Mouse (Mus musculus) 3T3-L1 (cell line): ENCODE measurements at regions not wholly inside any gene's neighbourhood (a gene's known extent, or its start where the extent isn't known, plus 50 kb on each side); places are given as distances from the start of the nearest gene placed in this dataset.

Source experiments
- DNase-seq: peaks from one replicate; pipeline ENCODE4 v3.0.0-alpha.2; 2015; ENCODE audit warnings: low read depth, low spot score

DNA sequence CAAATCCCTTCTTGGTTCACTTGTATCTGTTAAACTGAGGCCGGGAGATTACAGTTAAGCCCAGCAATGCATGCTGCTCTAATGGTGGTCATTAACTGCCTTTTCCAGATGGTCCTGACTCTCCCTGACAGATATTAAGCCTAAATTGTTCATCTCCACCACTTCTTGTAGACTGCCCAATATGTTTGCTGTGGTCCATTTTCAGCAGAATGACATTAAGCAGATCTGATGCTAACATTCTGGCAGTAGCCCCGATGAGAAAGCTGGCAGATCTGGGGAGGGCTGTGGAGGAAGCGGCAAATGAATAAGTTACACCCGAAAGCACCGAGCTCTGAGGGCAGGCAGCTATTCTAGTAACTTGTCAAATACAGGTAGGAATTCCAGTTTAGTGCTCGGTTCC is 123.5 kb upstream of the Cdh6 start:
- DNase-seq, result no peak

DNA sequence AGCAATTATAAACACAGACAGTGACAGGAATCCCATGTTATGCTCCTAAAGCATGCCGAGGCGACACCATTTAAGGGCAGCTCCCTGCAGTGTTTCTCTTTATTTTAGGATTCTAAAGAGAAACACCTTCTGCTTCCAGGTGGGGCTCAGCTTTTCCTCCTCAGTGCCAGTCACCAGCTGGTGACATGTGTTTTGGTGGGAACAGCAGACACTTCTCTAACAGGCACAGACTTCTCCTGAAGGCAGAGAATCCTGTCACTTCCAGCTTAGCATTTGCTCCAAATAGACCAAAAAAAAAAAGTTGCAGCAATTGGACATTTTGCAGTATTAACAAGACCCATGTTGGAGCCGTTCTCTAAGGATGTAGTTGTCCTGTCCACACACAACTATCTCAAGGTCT is 115.6 kb upstream of the Cdh6 start:
- DNase-seq, result no peak

- DNase-seq, result no peak
Observed at GRCm38 (mm10) chr15:13287878-13288277, 114.4 kb upstream of the Cdh6 start.

- DNase-seq, result no peak
Observed at GRCm38 (mm10) chr15:13285355-13285754, 111.9 kb upstream of the Cdh6 start.

GRCm38 (mm10) chr15:13284219-13284618 is 110.7 kb upstream of the Cdh6 start:
- DNase-seq, result peak; percentile 51

DNA sequence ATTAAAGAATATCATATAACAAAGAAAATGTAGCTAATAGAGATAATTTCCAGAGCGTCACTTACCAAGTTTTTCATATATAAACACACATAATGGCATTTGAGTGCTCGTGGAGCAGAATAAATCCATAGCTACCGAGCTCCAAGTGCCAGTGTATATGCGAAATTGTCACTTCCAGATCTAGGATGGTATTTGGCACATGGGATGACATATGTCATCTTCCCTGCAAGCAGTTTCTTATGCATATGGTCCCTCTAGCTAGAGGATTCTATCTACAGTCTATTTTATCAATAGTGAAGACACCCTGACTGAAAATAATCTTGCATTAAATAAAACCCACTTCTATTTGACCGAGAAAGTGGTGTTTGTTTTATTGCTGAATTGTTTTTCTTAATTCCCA is 109.6 kb upstream of the Cdh6 start:
- DNase-seq, result no peak

DNA sequence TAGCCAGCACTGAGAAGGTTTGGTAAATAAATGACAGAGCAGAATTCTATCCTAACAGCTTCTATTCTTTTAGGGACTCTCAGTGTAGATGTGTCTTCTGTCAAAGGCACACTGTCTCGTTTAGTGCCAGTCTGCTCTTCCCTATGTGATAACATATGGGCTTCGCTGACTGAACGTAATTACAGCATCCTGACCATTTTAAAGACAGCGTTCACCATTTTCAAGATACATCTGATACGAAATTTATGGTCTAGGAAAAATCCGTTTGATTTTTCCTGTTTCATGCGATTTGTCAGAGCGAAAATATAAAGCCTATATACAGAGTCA is 103.4 kb upstream of the Cdh6 start:
- no peak for DNase-seq

DNA sequence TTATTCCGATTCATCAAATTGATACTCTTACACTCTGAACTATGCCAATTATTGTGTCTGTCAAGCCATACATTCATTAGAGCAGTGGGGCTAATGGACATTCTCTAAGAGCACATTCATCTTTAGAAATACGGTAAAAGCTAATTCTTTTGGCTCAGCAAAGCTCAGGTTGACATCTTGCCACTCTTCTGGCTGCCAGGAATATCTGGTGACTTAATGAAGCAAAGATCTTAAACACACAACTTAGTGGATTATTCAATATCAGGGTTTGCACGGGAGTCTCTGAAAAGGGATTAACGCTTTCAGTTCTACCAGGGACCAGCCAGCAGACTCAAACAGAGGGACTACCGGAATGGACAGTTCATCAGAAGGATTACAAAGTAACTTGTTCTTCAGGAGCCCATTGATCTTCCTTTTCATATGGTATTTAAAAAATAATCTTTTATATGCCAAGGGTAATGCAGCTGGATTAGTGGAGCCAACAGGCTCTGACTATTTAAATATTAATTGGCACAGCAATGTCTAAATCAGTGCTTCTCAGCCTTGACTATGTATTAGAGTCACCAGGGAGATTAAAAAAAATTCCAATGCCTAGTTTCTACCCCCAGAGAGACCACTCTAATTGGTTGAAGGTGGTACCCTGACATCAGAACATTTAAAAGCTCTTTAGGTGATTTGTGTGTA is 102.9 kb upstream of the Cdh6 start:
- DNase-seq, result no peak

DNA sequence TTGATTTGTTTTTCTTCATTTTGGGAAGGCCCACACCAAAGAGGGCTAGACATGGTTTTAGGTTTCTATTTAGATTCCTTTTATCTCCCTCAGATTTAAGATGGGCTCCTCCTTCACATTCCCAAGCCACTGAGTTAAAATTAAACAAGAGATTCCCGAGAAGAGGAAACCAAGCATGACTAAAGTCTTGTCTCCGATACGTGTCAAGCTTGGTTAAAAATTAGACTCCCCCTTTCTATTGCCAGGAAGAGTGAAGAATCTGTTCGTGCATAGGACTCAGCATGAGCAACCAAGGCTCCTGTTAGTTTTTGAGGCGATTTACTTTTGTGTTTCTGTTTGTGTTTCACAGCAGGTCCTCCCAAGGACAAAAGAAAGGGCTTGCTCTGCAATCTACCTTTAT is 101.9 kb upstream of the Cdh6 start:
- no peak for DNase-seq

- no peak for DNase-seq
Observed at GRCm38 (mm10) chr15:13274366-13275067, 101.0 kb upstream of the Cdh6 start.

DNA sequence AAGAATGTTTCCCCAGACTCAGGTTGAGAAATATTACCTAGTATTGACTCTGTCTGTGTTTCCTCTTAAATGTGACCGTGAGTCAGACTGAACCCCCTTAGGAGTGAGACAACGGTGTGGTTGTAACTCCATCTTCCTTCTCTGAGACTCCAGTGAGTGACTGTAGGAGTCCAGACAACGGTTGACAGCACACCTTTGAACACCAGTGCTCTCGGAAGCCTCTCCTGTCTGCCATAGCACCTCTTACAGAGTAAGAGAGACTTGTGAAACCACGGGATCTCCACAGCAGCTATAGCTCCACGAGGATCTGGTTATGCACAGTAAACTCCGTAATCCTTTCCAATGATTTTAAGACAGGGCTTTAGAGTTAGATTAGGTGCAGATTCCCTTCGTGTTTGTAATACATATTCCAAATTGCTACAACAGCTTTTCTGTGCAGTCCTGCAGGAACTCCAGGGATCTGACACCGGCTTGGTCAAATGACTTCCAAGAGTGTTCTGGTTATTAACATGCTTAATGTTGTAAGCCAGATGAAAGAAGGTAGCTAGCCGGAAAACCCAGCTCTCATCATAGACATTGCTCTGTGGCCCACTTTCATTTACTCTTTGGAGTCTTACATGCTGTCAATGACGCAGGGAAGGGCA is 72.7 kb upstream of the Cdh6 start:
- peak; percentile 16 for DNase-seq

DNA sequence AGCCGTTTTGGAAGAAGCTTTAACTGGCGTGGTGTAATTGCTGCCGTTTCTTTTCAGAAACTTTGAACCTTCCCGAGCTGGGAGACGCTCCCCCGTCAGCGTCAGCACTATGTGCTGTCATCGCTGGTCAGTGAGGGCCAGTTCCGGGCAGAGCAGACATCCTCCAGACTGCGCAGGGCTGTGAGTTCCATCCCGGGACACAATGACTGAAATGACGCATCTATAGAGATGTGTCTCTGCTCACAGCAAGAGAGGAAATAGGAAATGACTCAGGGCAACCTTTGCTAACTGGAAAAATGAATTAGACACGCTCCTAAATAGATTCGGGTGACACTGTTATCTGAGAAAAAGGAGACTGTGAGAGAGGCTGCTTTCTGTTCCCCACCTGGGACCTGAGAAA is 70.8 kb upstream of the Cdh6 start:
- DNase-seq, result peak; percentile 65

DNA sequence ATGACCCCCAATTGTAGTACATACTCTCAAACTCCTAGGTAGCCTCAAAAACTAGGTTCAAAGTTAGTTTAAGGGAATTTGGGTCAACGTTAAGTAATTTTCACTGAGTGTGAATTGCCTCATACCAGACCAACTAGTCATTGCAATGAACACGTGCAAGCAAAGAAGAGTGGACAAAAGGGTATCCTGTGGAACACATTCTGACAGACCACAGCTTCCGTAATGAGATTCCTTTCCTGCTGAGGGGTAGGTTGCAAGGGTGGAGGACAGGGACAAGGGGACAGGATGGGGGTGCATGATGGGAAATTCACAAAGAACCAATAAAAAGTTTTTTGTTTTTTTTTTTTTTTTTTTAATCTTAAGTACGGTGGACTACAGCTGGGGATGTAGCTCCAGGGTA is 70.1 kb upstream of the Cdh6 start:
- peak; percentile 27 for DNase-seq

DNA sequence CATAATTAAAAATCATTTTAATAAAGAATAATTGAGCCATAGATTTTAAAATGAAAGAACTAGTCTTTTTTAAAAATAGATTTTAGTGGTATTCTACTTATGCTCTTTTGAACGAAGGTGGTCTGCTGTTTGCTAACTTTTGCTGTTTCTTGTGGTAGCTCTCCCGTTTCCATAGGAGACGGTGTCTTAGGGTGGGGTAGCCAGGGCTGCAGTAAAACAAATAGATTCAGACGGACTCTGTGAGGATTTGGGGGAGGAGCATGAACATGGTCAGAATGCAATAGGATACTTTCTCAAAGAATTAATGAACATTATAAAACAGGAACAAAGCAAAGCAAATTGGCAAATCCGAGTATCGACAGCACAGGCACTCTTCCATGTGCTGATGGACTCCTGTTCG is 67.5 kb upstream of the Cdh6 start:
- DNase-seq, result no peak

DNA sequence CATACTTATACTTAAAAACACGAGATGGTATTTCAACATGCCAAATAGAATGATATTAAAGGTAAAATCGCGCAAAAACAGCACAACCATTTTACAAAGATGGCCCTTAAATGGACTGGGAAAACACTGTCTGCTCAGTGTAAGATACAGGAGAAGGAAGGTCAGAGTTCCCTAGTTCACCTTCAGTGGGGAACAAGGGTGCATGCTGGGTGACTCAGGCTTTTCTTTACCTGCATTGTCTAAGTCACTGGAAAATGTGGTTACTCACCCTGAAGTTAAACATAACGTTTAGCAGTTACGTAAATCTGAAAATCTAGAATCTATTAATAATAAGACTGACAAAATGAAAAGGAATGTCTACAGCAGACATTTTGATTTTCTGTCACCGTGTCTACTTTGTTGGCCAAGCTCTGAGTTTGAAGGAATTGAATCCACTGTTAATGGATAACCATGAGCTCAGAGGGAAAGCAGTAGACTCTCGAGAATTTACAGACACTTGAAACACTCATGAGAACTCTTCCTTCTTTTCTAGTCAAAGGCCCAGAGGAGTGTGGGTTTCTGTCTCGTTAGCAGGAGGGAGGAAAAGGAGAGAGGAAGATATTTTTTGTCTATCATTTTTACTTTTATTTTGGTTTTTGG is 63.5 kb upstream of the Cdh6 start:
- DNase-seq, result peak; percentile 9

GRCm38 (mm10) chr15:13232567-13233259 is 59.2 kb upstream of the Cdh6 start:
- peak; percentile 30 for DNase-seq

DNA sequence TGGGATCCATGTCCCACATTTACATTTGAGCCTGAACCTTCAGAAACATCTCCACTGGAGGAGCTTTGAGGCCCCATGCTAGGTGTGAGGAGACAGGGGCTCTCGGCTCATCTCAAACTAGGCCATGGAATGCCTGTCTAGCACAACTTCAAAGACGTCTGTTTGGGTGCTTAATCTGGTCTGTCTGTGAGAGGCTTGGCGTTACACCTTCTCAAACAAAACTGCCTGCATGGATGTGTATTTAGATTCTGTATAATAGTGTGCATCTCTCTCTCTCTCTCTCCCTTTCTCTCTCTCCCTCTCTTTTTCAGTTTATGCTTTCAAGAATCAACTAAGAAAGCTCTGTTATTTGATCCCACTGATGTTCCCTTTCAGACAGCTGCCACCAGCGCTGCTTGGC is 58.1 kb upstream of the Cdh6 start:
- no peak for DNase-seq

DNA sequence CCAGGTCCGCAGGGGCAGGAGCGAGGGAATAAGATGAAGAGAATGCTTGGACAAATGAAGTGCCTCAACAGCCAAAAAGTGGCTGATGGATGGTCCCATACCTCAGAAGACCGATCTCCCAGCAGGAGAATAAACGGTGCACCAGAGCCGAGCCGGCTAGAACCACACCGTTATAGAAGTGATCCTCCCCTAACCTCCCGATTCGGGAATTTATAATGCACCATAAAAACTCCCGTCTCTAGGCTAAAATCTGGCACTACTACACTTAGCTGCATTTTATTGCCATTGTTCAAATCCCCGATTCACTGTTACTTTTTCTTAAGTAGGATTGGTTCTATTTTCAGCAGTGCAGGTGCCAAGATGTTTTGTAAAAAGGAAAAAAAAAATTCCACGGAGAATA is 54.6 kb upstream of the Cdh6 start:
- no peak for DNase-seq
